ENCODE assay signal across 8 mouse cellular contexts in the genomic region with DNA sequence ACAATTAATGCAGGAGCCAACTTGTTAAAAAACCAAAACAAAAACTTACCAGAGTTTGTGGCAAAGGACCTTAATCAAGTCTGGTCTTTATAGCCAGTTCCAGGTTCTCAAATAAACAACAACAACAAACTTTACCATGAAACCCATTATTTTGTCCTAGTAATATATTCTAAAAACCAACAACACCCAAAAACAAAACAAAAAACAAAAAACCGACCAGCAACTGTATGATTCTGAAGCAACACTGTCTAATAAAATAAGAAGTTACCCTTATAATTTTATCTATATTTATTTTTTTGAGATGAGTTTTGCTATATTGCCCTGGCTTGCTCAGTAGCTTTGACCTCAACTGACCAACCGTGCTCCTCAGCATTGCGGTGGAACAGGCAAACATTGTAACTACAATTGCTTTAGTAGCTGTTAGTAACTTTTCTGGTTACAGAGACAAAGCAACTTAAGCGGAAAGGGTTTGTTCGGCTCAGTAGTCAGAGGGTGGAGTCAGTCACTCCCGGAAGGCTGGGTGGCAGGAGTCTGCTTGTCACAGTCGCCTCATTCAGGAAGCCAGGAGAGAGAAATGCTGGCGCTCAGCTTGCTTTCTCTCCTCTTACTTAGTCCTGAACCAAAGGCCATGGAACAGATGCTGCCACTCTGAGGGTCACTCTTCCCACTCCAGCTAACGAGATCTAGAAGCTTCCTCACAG. TPM values are rescaled to one million over a fixed set of nuclear protein-coding genes. Genes with fewer than 3 reads are reported as not detected.
DNase-seq lines count a peak whose midpoint lies in the region; ATAC-seq lines count a peak whose summit lies in the region.

No protein-coding gene starts in this region.

- H3K4me1 ChIP-seq in brown adipose tissue, adult 24 weeks (ENCODE audit: control insufficient read depth, insufficient read depth, insufficient read length, low read length) = peaks cover 9% of the 10 kb centered on the region
- H3K4me1 ChIP-seq in midbrain, embryonic 11.5 days (ENCODE audit: control insufficient read depth, insufficient read depth, low read length) = no peaks in the 10 kb centered on the region
- peaks cover 7% of the 10 kb centered on the region for H3K4me1 ChIP-seq in hindbrain, embryonic 16.5 days (ENCODE audit: control insufficient read depth, insufficient read depth, low read depth, low read length)

- peak; percentile 26 to 29 for DNase-seq in cerebellum, postnatal 10 days
- DNase-seq in cerebellum, postnatal 4 days (ENCODE audit: low spot score in 2 of 2) = no peak
- DNase-seq in kidney, postnatal 10 days = peak; percentile 47
- DNase-seq in adrenal gland, postnatal 10 days = no peak
- DNase-seq in midbrain, embryonic 11.5 days (ENCODE audit: low spot score, missing footprints) = no peak

- no peaks in the 10 kb centered on the region for H3K36me3 ChIP-seq in midbrain, embryonic 11.5 days (ENCODE audit: control insufficient read depth, insufficient read depth, low read length)
- H3K36me3 ChIP-seq in hindbrain, embryonic 16.5 days (ENCODE audit: control insufficient read depth, insufficient read depth, low read length) = no peaks in the 10 kb centered on the region

- H3K27ac ChIP-seq in brown adipose tissue, adult 24 weeks (replicated peaks; ENCODE audit: low read depth, low read length) = peak overlapping the region; percentile 85
- H3K27ac ChIP-seq in midbrain, embryonic 11.5 days (ENCODE audit: low read depth, low read length) = no peak overlapping the region
- no peak overlapping the region for H3K27ac ChIP-seq in hindbrain, embryonic 16.5 days (ENCODE audit: low read depth, low read length)

- 45% methylated on average over 9 of the region's 9 CpGs for WGBS in midbrain, embryonic 11.5 days
- WGBS in hindbrain, embryonic 16.5 days = 44% methylated on average over 9 of the region's 9 CpGs

- H3K4me2 ChIP-seq in midbrain, embryonic 11.5 days = no peak overlapping the region
- no peak overlapping the region for H3K4me2 ChIP-seq in hindbrain, embryonic 16.5 days (ENCODE audit: low read length)

- no peak overlapping the region for H3K4me3 ChIP-seq in brown adipose tissue, adult 24 weeks (ENCODE audit: insufficient read depth, low read depth, low read length)
- no peak overlapping the region for H3K4me3 ChIP-seq in midbrain, embryonic 11.5 days (ENCODE audit: low read depth, low read length)
- no peak overlapping the region for H3K4me3 ChIP-seq in hindbrain, embryonic 16.5 days (ENCODE audit: low read length)

- no peak overlapping the region for H3K9ac ChIP-seq in midbrain, embryonic 11.5 days (ENCODE audit: low read length)
- H3K9ac ChIP-seq in hindbrain, embryonic 16.5 days (ENCODE audit: low read depth, low read length) = no peak overlapping the region

- ATAC-seq in monocyte, adult 5-6 weeks (replicated peaks; ENCODE audit: insufficient number of reproducible peaks, low FRiP score, low TSS enrichment, poor library complexity, severe bottlenecking) = peak; percentile 45; the same call in 1 of the 2 replicates
- ATAC-seq in midbrain, embryonic 11.5 days (ENCODE audit: low FRiP score) = no peak
- no peak for ATAC-seq in hindbrain, embryonic 16.5 days

- no peaks in the 10 kb centered on the region for H3K27me3 ChIP-seq in midbrain, embryonic 11.5 days (ENCODE audit: control insufficient read depth, insufficient read depth, low read length)
- H3K27me3 ChIP-seq in hindbrain, embryonic 16.5 days (replicated peaks; ENCODE audit: control insufficient read depth, insufficient read depth, low read length) = no peaks in the 10 kb centered on the region

- H3K9me3 ChIP-seq in midbrain, embryonic 11.5 days (ENCODE audit: control insufficient read depth, low read length) = no peaks in the 10 kb centered on the region
- no peaks in the 10 kb centered on the region for H3K9me3 ChIP-seq in hindbrain, embryonic 16.5 days (ENCODE audit: control insufficient read depth, low read length)

RNA-seq across cellular contexts. Expression of gene Slc22a5, which starts 1.4 kb away (rescaled TPM):
- 22.0 and 24.9 TPM in 2 replicates for polyA plus RNA-seq in brown adipose tissue, adult 24 weeks (2012; ENCODE audit: insufficient read depth, insufficient read length, missing spikeins)
- total RNA-seq in monocyte, adult 5-6 weeks (2017) = 5.3 to 12.8 TPM (median 8.5 TPM) in 3 replicates
- 10 to 100 TPM; 33.7 to 40.7 TPM for total RNA-seq in adrenal gland, postnatal 10 days (2021)
- 7.9 and 8.1 TPM in 2 replicates for polyA plus RNA-seq in midbrain, embryonic 11.5 days (2014; fragmentation: Nextera tagmentation; extraction: Ambion mirVana)
- polyA plus RNA-seq in hindbrain, embryonic 16.5 days (2015; fragmentation: Nextera tagmentation; extraction: Ambion mirVana) = 11.1 and 12.4 TPM in 2 replicates

RNA-seq across cellular contexts. Expression of gene Gm12216, which starts 33.8 kb away (rescaled TPM):
- polyA plus RNA-seq in brown adipose tissue, adult 24 weeks (2012; ENCODE audit: insufficient read depth, insufficient read length, missing spikeins) = 6.5 and 7.8 TPM in 2 replicates
- 5.5 to 14.4 TPM (median 10.2 TPM) in 3 replicates for total RNA-seq in monocyte, adult 5-6 weeks (2017)
- 1 to 10 TPM; 5.7 to 7.9 TPM for total RNA-seq in adrenal gland, postnatal 10 days (2021)
- polyA plus RNA-seq in midbrain, embryonic 11.5 days (2014; fragmentation: Nextera tagmentation; extraction: Ambion mirVana) = 0.25 TPM in 1 of 2 replicates, not detected in the other
- 0.40 and 0.52 TPM in 2 replicates for polyA plus RNA-seq in hindbrain, embryonic 16.5 days (2015; fragmentation: Nextera tagmentation; extraction: Ambion mirVana)

Comparison
In these comparisons a context has a peak if more than half of its experiments do, and no peak if none do; other contexts are left out.
1. DNase-seq: peak in cerebellum, postnatal 10 days (2 of 2) and kidney, postnatal 10 days (single experiment); none in cerebellum, postnatal 4 days (0 of 2), adrenal gland, postnatal 10 days (single experiment) and midbrain, embryonic 11.5 days (single experiment).